11 mouse cellular contexts compared by ENCODE assay signal in genomic region chr1:39482115-39482815, GRCm38 (mm10). TPM values are rescaled to one million over a fixed set of nuclear protein-coding genes. Genes with fewer than 3 reads are reported as not detected.
A peak's percentile ranks its signal among the peaks of the same experiment; 100 is the strongest.
DNase-seq lines count a peak whose midpoint lies in the region; ATAC-seq and TF ChIP-seq lines count a peak whose summit lies in the region.
"Had no signal": no experiment of that assay in that cellular context is flagged by ENCODE, and none has a peak within 500 bp of the region (broad histone marks: within the 10 kb centered on the region; RNA-seq: fewer than 3 reads in every experiment).

No protein-coding gene starts in this region.

- no peaks in the 10 kb centered on the region for H3K36me3 ChIP-seq in G1E (replicated peaks)
- no peaks in the 10 kb centered on the region for H3K36me3 ChIP-seq in embryonic facial prominence, embryonic 10.5 days (replicated peaks)
- no peaks in the 10 kb centered on the region for H3K36me3 ChIP-seq in megakaryocyte, embryonic 14.5 days (replicated peaks; ENCODE audit: low read length)
- H3K36me3 ChIP-seq in kidney, adult 2 months (ENCODE audit: control insufficient read depth, insufficient read depth, low read length), result no peaks in the 10 kb centered on the region
- no peaks in the 10 kb centered on the region for H3K36me3 ChIP-seq in heart, embryonic 11.5 days (ENCODE audit: control insufficient read depth, insufficient read depth, low read length)

- no peak for ATAC-seq in G1E (ENCODE audit: extremely low read depth, insufficient number of reproducible peaks, low FRiP score, poor library complexity, severe bottlenecking)
- no peak for ATAC-seq in heart, embryonic 11.5 days (replicated peaks; ENCODE audit: insufficient number of reproducible peaks, low FRiP score, low TSS enrichment)

- no peak overlapping the region for H3K4me2 ChIP-seq in heart, embryonic 11.5 days
- H3K4me2 ChIP-seq: lung, embryonic 14.5 days had no signal

- 0 out of 2 replicates have a peak overlapping the region, but pooled peaks have one; percentile 61 for H3K27ac ChIP-seq in embryonic facial prominence, embryonic 10.5 days (replicated peaks)
- no peak overlapping the region for H3K27ac ChIP-seq in kidney, adult 2 months (ENCODE audit: insufficient read depth, low read depth, low read length)
- H3K27ac ChIP-seq in heart, embryonic 11.5 days (ENCODE audit: low read depth, low read length), result no peak overlapping the region

- WGBS in embryonic facial prominence, embryonic 10.5 days, result 58% methylated on average over 10 of the region's 10 CpGs
- 67% methylated on average over 10 of the region's 10 CpGs for WGBS in kidney, adult 2 months
- 61% methylated on average over 10 of the region's 10 CpGs for WGBS in heart, embryonic 11.5 days (ENCODE audit: insufficient replicate concordance)

- peak overlapping the region; percentile 36; the same call in 1 of the 2 replicates for H3K4me3 ChIP-seq in G1E (ENCODE audit: low read depth, low read length)
- no peak overlapping the region for H3K4me3 ChIP-seq in embryonic facial prominence, embryonic 10.5 days
- H3K4me3 ChIP-seq in megakaryocyte, embryonic 14.5 days (replicated peaks), result peak overlapping the region; percentile 58
- no peak overlapping the region for H3K4me3 ChIP-seq in kidney, adult 2 months (ENCODE audit: insufficient read depth, low read depth, low read length)
- no peak overlapping the region for H3K4me3 ChIP-seq in heart, embryonic 11.5 days (ENCODE audit: low read depth, low read length)
- H3K4me3 ChIP-seq: erythroblast, embryonic 14.5 days had no signal

- no peaks in the 10 kb centered on the region for H3K9me3 ChIP-seq in G1E (replicated peaks)
- H3K9me3 ChIP-seq in embryonic facial prominence, embryonic 10.5 days, result no peaks in the 10 kb centered on the region
- H3K9me3 ChIP-seq in megakaryocyte, embryonic 14.5 days, result no peaks in the 10 kb centered on the region
- H3K9me3 ChIP-seq in heart, embryonic 11.5 days (replicated peaks; ENCODE audit: control insufficient read depth, low read length), result no peaks in the 10 kb centered on the region

- peaks cover 53% of the 10 kb centered on the region for H3K4me1 ChIP-seq in G1E (ENCODE audit: insufficient read depth, low read depth, low read length)
- H3K4me1 ChIP-seq in embryonic facial prominence, embryonic 10.5 days, result peaks cover 35% of the 10 kb centered on the region
- H3K4me1 ChIP-seq in megakaryocyte, embryonic 14.5 days, result peaks cover 70% of the 10 kb centered on the region
- H3K4me1 ChIP-seq in kidney, adult 2 months (ENCODE audit: control insufficient read depth, insufficient read depth, low read length), result no peaks in the 10 kb centered on the region; the same call in 1 of the 2 replicates
- peaks cover 7% of the 10 kb centered on the region; the same call in 1 of the 2 replicates for H3K4me1 ChIP-seq in heart, embryonic 11.5 days (ENCODE audit: control insufficient read depth, insufficient read depth, low read length)

- TF ChIP-seq CTCF in G1E (IDR thresholded peaks at IDR 0.05; ENCODE audit: low read depth, low read length), result no peak
- TF ChIP-seq CTCF in kidney, adult 2 months (conservative IDR thresholded peaks at IDR 0.05; ENCODE audit: insufficient read depth, insufficient read length, low read depth, low read length), result no peak

- DNase-seq in 416B (ENCODE audit: low read depth), result peak; percentile 78
- peak; percentile 46 for DNase-seq in G1E (ENCODE audit: low spot score)
- peak; percentile 31 for DNase-seq in embryonic facial prominence, embryonic 10.5 days (ENCODE audit: low spot score)
- no peak for DNase-seq in kidney, adult 2 months
- no peak for DNase-seq in lung, adult 18-20 months
- DNase-seq: cerebellum, adult 9-11 months; kidney, adult 8-10 months; lung, embryonic 14.5 days had no signal

- TF ChIP-seq POLR2A in kidney, adult 2 months (IDR thresholded peaks at IDR 0.05; ENCODE audit: low read depth, low read length), result no peak

- H3K9ac ChIP-seq in heart, embryonic 11.5 days (ENCODE audit: low read depth, low read length), result no peak overlapping the region
- H3K9ac ChIP-seq: lung, embryonic 14.5 days had no signal

- H3K27me3 ChIP-seq in G1E (ENCODE audit: insufficient read depth, low read length), result no peaks in the 10 kb centered on the region; the same call in 1 of the 2 replicates
- H3K27me3 ChIP-seq in embryonic facial prominence, embryonic 10.5 days (replicated peaks; ENCODE audit: low read depth, poor library complexity, severe bottlenecking), result peaks cover 8% of the 10 kb centered on the region
- peaks cover 18% of the 10 kb centered on the region for H3K27me3 ChIP-seq in megakaryocyte, embryonic 14.5 days (replicated peaks)
- no peaks in the 10 kb centered on the region for H3K27me3 ChIP-seq in kidney, adult 2 months (replicated peaks; ENCODE audit: control insufficient read depth, insufficient read depth, low read length)
- no peaks in the 10 kb centered on the region for H3K27me3 ChIP-seq in heart, embryonic 11.5 days (ENCODE audit: control insufficient read depth, insufficient read depth, low read length)

RNA-seq across cellular contexts. Expression of gene Tbc1d8, which starts 3.7 kb away (rescaled TPM):
- 3.5 and 5.7 TPM in 2 replicates for total RNA-seq in G1E (2014; fragmentation: Nextera tagmentation)
- 6.9 and 8.4 TPM in 2 replicates for total RNA-seq in G1E (2017)
- polyA plus RNA-seq in G1E (2012), result 3.9 TPM in 2 replicates
- 5.2 and 5.3 TPM in 2 replicates for polyA plus RNA-seq in embryonic facial prominence, embryonic 10.5 days (2016; fragmentation: Nextera tagmentation; extraction: Ambion mirVana)
- 1.7 and 6.4 TPM in 2 replicates for polyA plus RNA-seq in megakaryocyte, embryonic 14.5 days (2012; ENCODE audit: insufficient read depth, low replicate concordance)
- 5.1 and 5.2 TPM in 2 replicates for polyA plus RNA-seq in kidney, adult 2 months (2012; rRNA removed)
- polyA plus RNA-seq in heart, embryonic 11.5 days (2014; fragmentation: Nextera tagmentation; extraction: Ambion mirVana), result 11.4 and 12.2 TPM in 2 replicates

RNA-seq across cellular contexts. Expression of gene Cnot11, which starts 52.5 kb away (rescaled TPM):
- total RNA-seq in G1E (2014; fragmentation: Nextera tagmentation), result 44.8 and 46.5 TPM in 2 replicates
- total RNA-seq in G1E (2017), result 37.9 and 41.2 TPM in 2 replicates
- polyA plus RNA-seq in G1E (2012), result 117 and 176 TPM in 2 replicates
- polyA plus RNA-seq in embryonic facial prominence, embryonic 10.5 days (2016; fragmentation: Nextera tagmentation; extraction: Ambion mirVana), result 23.2 and 25.3 TPM in 2 replicates
- polyA plus RNA-seq in megakaryocyte, embryonic 14.5 days (2012; ENCODE audit: insufficient read depth, low replicate concordance), result 29.4 and 46.8 TPM in 2 replicates
- polyA plus RNA-seq in kidney, adult 2 months (2012; rRNA removed), result 18.2 and 20.8 TPM in 2 replicates
- 20.0 and 20.4 TPM in 2 replicates for polyA plus RNA-seq in heart, embryonic 11.5 days (2014; fragmentation: Nextera tagmentation; extraction: Ambion mirVana)

Comparison
In these comparisons a context has a peak if more than half of its experiments do, and no peak if none do; other contexts are left out.
1. DNase-seq: peak in 416B (single experiment), G1E (single experiment) and embryonic facial prominence, embryonic 10.5 days (single experiment); none in kidney, adult 2 months (single experiment) and lung, adult 18-20 months (0 of 2).
2. H3K4me3 ChIP-seq: peak in G1E (single experiment) and megakaryocyte, embryonic 14.5 days (single experiment); none in embryonic facial prominence, embryonic 10.5 days (single experiment), kidney, adult 2 months (single experiment) and heart, embryonic 11.5 days (single experiment).